Mouse (Mus musculus): Measurements from ENCODE around the gene Kcnn1. TPM values are rescaled to one million over a fixed set of nuclear protein-coding genes. Genes with fewer than 3 reads are reported as not detected.
A peak's percentile ranks its signal among the peaks of the same experiment; 100 is the strongest.

The Kcnn1 gene
- polyA plus RNA-seq, 1 experiment from 2014 or later = 0.72 TPM

GRCm38 (mm10) chr8:70803761-70804480 lies 59.1 kb downstream of the Kcnn1 start:
- peak overlapping the region; percentile 4; the same call in 1 of the 2 replicates for H3K27ac ChIP-seq (replicated peaks)
- TF ChIP-seq CTCF (IDR thresholded peaks at IDR 0.05; ENCODE audit: low read depth) (no peak), EP300 (optimal IDR thresholded peaks at IDR 0.05) (no peak)
- H3K4me2 ChIP-seq (replicated peaks; ENCODE audit: low read depth) = peak overlapping the region; percentile 88
- peak; percentile 32 for DNase-seq (ENCODE audit: low spot score)
- peaks cover 2% of the 10 kb centered on the region; the same call in 1 of the 2 replicates for H3K27me3 ChIP-seq (ENCODE audit: control insufficient read depth, insufficient read depth, low read length)
- peak overlapping the region; percentile 44 for H3K4me3 ChIP-seq (ENCODE audit: low read depth, low read length)
- H3K4me1 ChIP-seq (replicated peaks; ENCODE audit: control insufficient read depth, insufficient read depth) = peaks cover 2% of the 10 kb centered on the region; the same call in 1 of the 2 replicates
- 2% methylated on average over 40 of the region's 47 CpGs for WGBS
- ATAC-seq (ENCODE audit: low FRiP score, low TSS enrichment) = peak; percentile 14; the same call in 1 of the 2 replicates
- H3K9ac ChIP-seq (ENCODE audit: low read length) = peak overlapping the region; percentile 23
- H3K9me3 ChIP-seq (ENCODE audit: control insufficient read depth, low read length) = no peaks in the 10 kb centered on the region
- H3K36me3 ChIP-seq (ENCODE audit: control insufficient read depth, insufficient read depth, low read length) = no peaks in the 10 kb centered on the region

DNA sequence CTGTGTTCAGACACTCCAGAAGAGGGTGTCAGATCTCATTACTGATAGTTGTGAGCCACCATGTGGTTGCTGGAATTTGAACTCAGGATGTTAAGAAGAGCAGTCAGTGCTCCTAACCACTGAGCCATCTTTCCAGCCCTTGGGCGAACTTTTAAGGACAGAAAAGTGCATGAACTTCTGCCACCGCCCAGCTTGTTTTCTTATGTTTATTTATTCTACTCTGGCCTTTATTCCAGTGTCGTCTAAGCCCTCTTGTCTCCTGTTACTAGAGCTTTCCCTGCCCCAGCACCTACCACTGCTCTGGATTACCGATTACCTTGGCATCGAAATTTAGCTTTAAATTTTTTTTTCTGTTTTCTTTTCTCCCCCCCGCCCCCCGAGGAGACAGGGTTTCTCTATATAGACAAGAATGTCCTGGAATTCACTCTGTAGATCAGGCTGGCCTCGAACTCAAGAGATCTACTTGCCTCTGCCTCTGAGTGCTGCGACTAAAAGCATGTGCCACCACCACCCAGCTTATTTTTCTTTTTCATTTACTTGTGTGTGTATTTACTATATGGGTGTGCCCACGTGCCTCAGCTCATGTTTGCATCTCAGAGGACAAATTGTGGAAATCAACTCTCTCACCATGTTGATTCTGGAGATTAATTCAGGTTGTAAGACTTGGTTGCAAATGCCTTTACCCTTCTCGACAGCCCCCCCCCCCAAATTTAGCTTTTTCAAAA lies 60.1 kb downstream of the Kcnn1 start:
- Histone ChIP-seq H3K4me1 (replicated peaks; ENCODE audit: control insufficient read depth, insufficient read depth) (peaks cover 4% of the 10 kb centered on the region; the same call in 1 of the 2 replicates), H3K27ac (replicated peaks) (no peak overlapping the region), H3K9me3 (ENCODE audit: control insufficient read depth, low read length) (no peaks in the 10 kb centered on the region), H3K4me2 (replicated peaks; ENCODE audit: low read depth) (no peak overlapping the region), H3K9ac (ENCODE audit: low read length) (no peak overlapping the region), H3K4me3 (ENCODE audit: low read depth, low read length) (no peak overlapping the region), H3K36me3 (ENCODE audit: control insufficient read depth, insufficient read depth, low read length) (no peaks in the 10 kb centered on the region), H3K27me3 (ENCODE audit: control insufficient read depth, insufficient read depth, low read length) (peaks cover 2% of the 10 kb centered on the region; the same call in 1 of the 2 replicates)
- WGBS = 59% methylated on average over 11 of the region's 11 CpGs
- ATAC-seq (ENCODE audit: low FRiP score, low TSS enrichment) (no peak), DNase-seq (ENCODE audit: low spot score) (peak; percentile 31)
- no peak for TF ChIP-seq CTCF (IDR thresholded peaks at IDR 0.05; ENCODE audit: low read depth)
- no peak for TF ChIP-seq EP300 (optimal IDR thresholded peaks at IDR 0.05)

DNA sequence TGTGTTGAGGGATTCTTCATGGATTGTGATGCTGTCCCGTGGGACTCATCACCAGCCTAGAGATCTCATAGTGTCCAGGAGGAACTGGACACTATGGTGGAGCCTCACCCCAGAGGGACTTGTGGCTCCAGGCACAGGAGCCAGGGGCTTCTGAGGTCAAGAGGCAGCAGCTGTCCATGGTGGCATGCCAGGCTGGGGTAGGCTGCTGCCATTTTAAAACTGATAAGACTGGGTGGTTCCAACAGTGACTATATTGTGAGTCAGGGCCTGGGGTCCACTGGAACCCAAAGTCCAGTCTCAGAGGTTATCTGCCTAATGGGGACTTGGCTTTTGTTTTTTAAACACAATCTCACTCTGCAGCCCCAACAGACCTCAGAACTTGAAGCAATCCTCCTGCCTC lies 61.2 kb downstream of the Kcnn1 start:
- 100% methylated on average over 1 of the region's 1 CpGs for WGBS
- no peak for ATAC-seq (ENCODE audit: low FRiP score, low TSS enrichment)
- Histone ChIP-seq H3K4me3 (ENCODE audit: low read depth, low read length) (no peak overlapping the region), H3K4me2 (replicated peaks; ENCODE audit: low read depth) (no peak overlapping the region), H3K27ac (replicated peaks) (no peak overlapping the region), H3K4me1 (replicated peaks; ENCODE audit: control insufficient read depth, insufficient read depth) (peaks cover 4% of the 10 kb centered on the region; the same call in 1 of the 2 replicates), H3K9ac (ENCODE audit: low read length) (no peak overlapping the region), H3K27me3 (ENCODE audit: control insufficient read depth, insufficient read depth, low read length) (peaks cover 2% of the 10 kb centered on the region; the same call in 1 of the 2 replicates), H3K36me3 (ENCODE audit: control insufficient read depth, insufficient read depth, low read length) (no peaks in the 10 kb centered on the region), H3K9me3 (ENCODE audit: control insufficient read depth, low read length) (no peaks in the 10 kb centered on the region)
- DNase-seq (ENCODE audit: low spot score) = no peak
- TF ChIP-seq EP300 (optimal IDR thresholded peaks at IDR 0.05) (no peak), CTCF (IDR thresholded peaks at IDR 0.05; ENCODE audit: low read depth) (no peak)

- ATAC-seq (ENCODE audit: low FRiP score, low TSS enrichment) (no peak), DNase-seq (ENCODE audit: low spot score) (no peak)
- no peak for TF ChIP-seq EP300 (optimal IDR thresholded peaks at IDR 0.05)
- no peak for TF ChIP-seq CTCF (IDR thresholded peaks at IDR 0.05; ENCODE audit: low read depth)
- Histone ChIP-seq H3K9ac (ENCODE audit: low read length) (no peak overlapping the region), H3K4me3 (ENCODE audit: low read depth, low read length) (no peak overlapping the region), H3K4me2 (replicated peaks; ENCODE audit: low read depth) (no peak overlapping the region), H3K36me3 (ENCODE audit: control insufficient read depth, insufficient read depth, low read length) (no peaks in the 10 kb centered on the region), H3K4me1 (replicated peaks; ENCODE audit: control insufficient read depth, insufficient read depth) (peaks cover 4% of the 10 kb centered on the region; the same call in 1 of the 2 replicates), H3K9me3 (ENCODE audit: control insufficient read depth, low read length) (no peaks in the 10 kb centered on the region), H3K27me3 (ENCODE audit: control insufficient read depth, insufficient read depth, low read length) (peaks cover 2% of the 10 kb centered on the region; the same call in 1 of the 2 replicates), H3K27ac (replicated peaks) (no peak overlapping the region)
- WGBS = 41% methylated on average over 14 of the region's 15 CpGs
These were observed 61.9 kb downstream of the Kcnn1 start for GRCm38 (mm10) chr8:70801156-70801555.

GRCm38 (mm10) chr8:70800648-70801047 lies 62.4 kb downstream of the Kcnn1 start:
- no peak overlapping the region for H3K27ac ChIP-seq (replicated peaks)
- no peak for DNase-seq (ENCODE audit: low spot score)

More at GRCm38 (mm10) chr8:70800648-70801047, 62.4 kb downstream of the Kcnn1 start:
- Histone ChIP-seq H3K9ac (ENCODE audit: low read length) (no peak overlapping the region), H3K36me3 (ENCODE audit: control insufficient read depth, insufficient read depth, low read length) (no peaks in the 10 kb centered on the region), H3K4me1 (replicated peaks; ENCODE audit: control insufficient read depth, insufficient read depth) (peaks cover 4% of the 10 kb centered on the region; the same call in 1 of the 2 replicates), H3K4me2 (replicated peaks; ENCODE audit: low read depth) (no peak overlapping the region), H3K4me3 (ENCODE audit: low read depth, low read length) (no peak overlapping the region), H3K9me3 (ENCODE audit: control insufficient read depth, low read length) (no peaks in the 10 kb centered on the region), H3K27me3 (ENCODE audit: control insufficient read depth, insufficient read depth, low read length) (peaks cover 2% of the 10 kb centered on the region; the same call in 1 of the 2 replicates)
- ATAC-seq (ENCODE audit: low FRiP score, low TSS enrichment) = no peak
- 55% methylated on average over 10 of the region's 10 CpGs for WGBS
- TF ChIP-seq EP300 (optimal IDR thresholded peaks at IDR 0.05) = no peak
- TF ChIP-seq CTCF (IDR thresholded peaks at IDR 0.05; ENCODE audit: low read depth) = no peak

Measured in stomach, postnatal 0 days (tissue).